ENCODE assay signal across 8 mouse cellular contexts in genomic region chr15:97829432-97829831, GRCm38 (mm10). TPM values are rescaled to one million over a fixed set of nuclear protein-coding genes. Genes with fewer than 3 reads are reported as not detected.
DNase-seq lines count a peak whose midpoint lies in the region; ATAC-seq and TF ChIP-seq lines count a peak whose summit lies in the region.
"Had no signal": no experiment of that assay in that cellular context is flagged by ENCODE, and none has a peak within 500 bp of the region (broad histone marks: within the 10 kb centered on the region; RNA-seq: fewer than 3 reads in every experiment).

No protein-coding gene starts in this region.

- H3K27me3 ChIP-seq in lung, embryonic 16.5 days (ENCODE audit: control insufficient read depth, insufficient read depth, low read depth, low read length) = no peaks in the 10 kb centered on the region
- H3K27me3 ChIP-seq in forebrain, embryonic 12.5 days = peaks cover 35% of the 10 kb centered on the region; the same call in 1 of the 2 replicates
- no peaks in the 10 kb centered on the region for H3K27me3 ChIP-seq in limb, embryonic 14.5 days (ENCODE audit: control insufficient read depth, insufficient read depth, low read length)
- H3K27me3 ChIP-seq in stomach, embryonic 15.5 days (replicated peaks) = no peaks in the 10 kb centered on the region

- H3K4me1 ChIP-seq in lung, embryonic 16.5 days (replicated peaks; ENCODE audit: control insufficient read depth, insufficient read depth, low read length) = peaks cover 58% of the 10 kb centered on the region
- H3K4me1 ChIP-seq in forebrain, embryonic 12.5 days = peaks cover 70% of the 10 kb centered on the region
- peaks cover 56% of the 10 kb centered on the region for H3K4me1 ChIP-seq in limb, embryonic 14.5 days (ENCODE audit: control insufficient read depth, insufficient read depth, low read length)
- peaks cover 62% of the 10 kb centered on the region for H3K4me1 ChIP-seq in stomach, embryonic 15.5 days

- H3K9ac ChIP-seq in lung, embryonic 16.5 days (ENCODE audit: low read length) = peak overlapping the region; percentile 97
- H3K9ac ChIP-seq in forebrain, embryonic 12.5 days = peak overlapping the region; percentile 21; the same call in 1 of the 2 replicates
- H3K9ac ChIP-seq in limb, embryonic 14.5 days (ENCODE audit: low read depth, low read length, severe bottlenecking) = peak overlapping the region; percentile 98; the same call in 1 of the 2 replicates
- H3K9ac ChIP-seq in stomach, embryonic 15.5 days = no peak overlapping the region

- intact Hi-C loops in left cerebral cortex, postnatal 14 days (cut with DNase I) = no loop called here

- DNase-seq in lung, postnatal 10 days = no peak
- DNase-seq in limb, embryonic 14.5 days (ENCODE audit: low spot score) = no peak
- no peak for DNase-seq in left cerebral cortex, postnatal 14 days (ENCODE audit: low spot score in 2 of 2)
- no peak for DNase-seq in Muller cell, postnatal 12 days (ENCODE audit: inconsistent ontology term)
- DNase-seq: adrenal gland, postnatal 25 days had no signal

- H3K27ac ChIP-seq in lung, embryonic 16.5 days (ENCODE audit: low read length) = peak overlapping the region; percentile 97
- H3K27ac ChIP-seq in forebrain, embryonic 12.5 days = no peak overlapping the region
- H3K27ac ChIP-seq in limb, embryonic 14.5 days (replicated peaks; ENCODE audit: low read depth, low read length) = peak overlapping the region; percentile 48
- H3K27ac ChIP-seq in stomach, embryonic 15.5 days = peak overlapping the region; percentile 95; the same call in 1 of the 2 replicates

- H3K36me3 ChIP-seq in lung, embryonic 16.5 days (ENCODE audit: control insufficient read depth, insufficient read depth, low read length) = 0 out of 2 replicates have a peak, but pooled peaks cover 2% of the 10 kb centered on the region
- no peaks in the 10 kb centered on the region for H3K36me3 ChIP-seq in forebrain, embryonic 12.5 days (replicated peaks)
- H3K36me3 ChIP-seq in limb, embryonic 14.5 days (ENCODE audit: control insufficient read depth, insufficient read depth, low read length) = no peaks in the 10 kb centered on the region
- H3K36me3 ChIP-seq in stomach, embryonic 15.5 days = no peaks in the 10 kb centered on the region

- TF ChIP-seq POLR2A in limb, embryonic 14.5 days (IDR thresholded peaks at IDR 0.05; ENCODE audit: borderline replicate concordance, extremely low read depth, insufficient read depth, insufficient read length) = no peak

- ATAC-seq in lung, embryonic 16.5 days (ENCODE audit: low read depth) = no peak
- ATAC-seq in forebrain, embryonic 12.5 days (ENCODE audit: low FRiP score) = no peak
- no peak for ATAC-seq in limb, embryonic 14.5 days (ENCODE audit: low FRiP score, low read depth)
- no peak for ATAC-seq in stomach, embryonic 15.5 days (ENCODE audit: insufficient read depth, low FRiP score, low read depth)

- 48% methylated on average over 2 of the region's 2 CpGs for WGBS in lung, embryonic 16.5 days
- WGBS in forebrain, embryonic 12.5 days = 55% methylated on average over 2 of the region's 2 CpGs
- 61% methylated on average over 2 of the region's 2 CpGs for WGBS in limb, embryonic 14.5 days
- WGBS in stomach, embryonic 15.5 days = 63% methylated on average over 2 of the region's 2 CpGs

- peak overlapping the region; percentile 82 for H3K4me3 ChIP-seq in lung, embryonic 16.5 days (ENCODE audit: low read length)
- H3K4me3 ChIP-seq in forebrain, embryonic 12.5 days (replicated peaks) = peak overlapping the region; percentile 91
- peak overlapping the region; percentile 82; the same call in 1 of the 2 replicates for H3K4me3 ChIP-seq in limb, embryonic 14.5 days (replicated peaks; ENCODE audit: low read length)
- H3K4me3 ChIP-seq in stomach, embryonic 15.5 days (replicated peaks) = peak overlapping the region; percentile 72

- H3K9me3 ChIP-seq in lung, embryonic 16.5 days (ENCODE audit: control insufficient read depth, low read length) = no peaks in the 10 kb centered on the region
- H3K9me3 ChIP-seq in forebrain, embryonic 12.5 days = no peaks in the 10 kb centered on the region
- H3K9me3 ChIP-seq in limb, embryonic 14.5 days (ENCODE audit: control insufficient read depth, low read length) = no peaks in the 10 kb centered on the region
- H3K9me3 ChIP-seq in stomach, embryonic 15.5 days = no peaks in the 10 kb centered on the region

- H3K4me2 ChIP-seq in lung, embryonic 16.5 days (ENCODE audit: low read depth, low read length) = peak overlapping the region; percentile 69
- H3K4me2 ChIP-seq in forebrain, embryonic 12.5 days = peak overlapping the region; percentile 85
- H3K4me2 ChIP-seq in limb, embryonic 14.5 days (replicated peaks; ENCODE audit: low read depth, low read length, severe bottlenecking) = peak overlapping the region; percentile 79
- peak overlapping the region; percentile 82 for H3K4me2 ChIP-seq in stomach, embryonic 15.5 days

RNA-seq across cellular contexts. Expression of gene Hdac7, which starts 14.9 kb away (rescaled TPM):
- polyA plus RNA-seq in lung, embryonic 16.5 days (2015; fragmentation: Nextera tagmentation; extraction: Ambion mirVana) = 44.2 and 48.5 TPM in 2 replicates
- 23.7 and 24.1 TPM in 2 replicates for polyA plus RNA-seq in forebrain, embryonic 12.5 days (2016; fragmentation: Nextera tagmentation; extraction: Ambion mirVana)
- 79.3 and 113 TPM in 2 replicates for polyA plus RNA-seq in limb, embryonic 14.5 days (2012; rRNA removed)
- 36.5 and 39.5 TPM in 2 replicates for polyA plus RNA-seq in limb, embryonic 14.5 days (2014; fragmentation: Nextera tagmentation; extraction: Ambion mirVana)
- polyA plus RNA-seq in stomach, embryonic 15.5 days (2015; fragmentation: Nextera tagmentation; extraction: Ambion mirVana) = 22.1 and 23.6 TPM in 2 replicates
- total RNA-seq in left cerebral cortex, postnatal 14 days (2021) = 10 to 100 TPM; 23.7 to 25.9 TPM

RNA-seq across cellular contexts. Expression of gene Slc48a1, which starts 51.1 kb away (rescaled TPM):
- 46.8 and 49.5 TPM in 2 replicates for polyA plus RNA-seq in lung, embryonic 16.5 days (2015; fragmentation: Nextera tagmentation; extraction: Ambion mirVana)
- 36.6 and 38.1 TPM in 2 replicates for polyA plus RNA-seq in forebrain, embryonic 12.5 days (2016; fragmentation: Nextera tagmentation; extraction: Ambion mirVana)
- polyA plus RNA-seq in limb, embryonic 14.5 days (2012; rRNA removed) = 23.4 and 29.1 TPM in 2 replicates
- polyA plus RNA-seq in limb, embryonic 14.5 days (2014; fragmentation: Nextera tagmentation; extraction: Ambion mirVana) = 46.2 and 47.3 TPM in 2 replicates
- 29.6 and 41.9 TPM in 2 replicates for polyA plus RNA-seq in stomach, embryonic 15.5 days (2015; fragmentation: Nextera tagmentation; extraction: Ambion mirVana)
- total RNA-seq in left cerebral cortex, postnatal 14 days (2021) = 100 to 1,000 TPM; 157 to 169 TPM
